Mouse (Mus musculus) urinary bladder, adult 18-20 months (tissue): ENCODE measurements around the gene Ptprm.

Experiments
- DNase-seq, 2 experiments: peaks; one replicate each; pipeline ENCODE4 v3.0.0; 2022; ENCODE audit warnings: low spot score in 2 of 2, mixed read lengths in 2 of 2

The Ptprm gene

DNA sequence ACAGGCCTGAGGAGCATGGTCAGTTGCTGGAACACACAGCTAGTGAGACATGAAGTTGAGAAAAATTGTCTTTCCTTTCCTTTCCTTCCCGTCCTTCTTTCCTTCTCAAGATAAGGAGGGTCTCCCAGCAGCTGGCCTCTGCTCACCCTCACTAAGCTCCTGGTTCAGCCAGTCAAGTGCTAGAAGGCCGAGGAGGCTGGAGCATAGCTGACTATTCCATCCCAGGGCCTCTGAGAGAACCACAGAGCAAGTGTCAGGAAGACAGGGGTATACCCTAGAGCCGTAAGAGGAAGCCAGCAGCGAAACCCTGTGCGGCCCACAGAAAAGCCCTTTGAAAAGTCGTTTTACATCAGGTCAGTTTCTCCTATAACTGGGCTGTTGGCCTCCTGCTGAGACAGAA is 624.3 kb downstream of the Ptprm start:
- no peak for DNase-seq

- no peak for DNase-seq
Measured at GRCm38 (mm10) chr17:66720992-66721351, 633.3 kb downstream of the Ptprm start.

DNA sequence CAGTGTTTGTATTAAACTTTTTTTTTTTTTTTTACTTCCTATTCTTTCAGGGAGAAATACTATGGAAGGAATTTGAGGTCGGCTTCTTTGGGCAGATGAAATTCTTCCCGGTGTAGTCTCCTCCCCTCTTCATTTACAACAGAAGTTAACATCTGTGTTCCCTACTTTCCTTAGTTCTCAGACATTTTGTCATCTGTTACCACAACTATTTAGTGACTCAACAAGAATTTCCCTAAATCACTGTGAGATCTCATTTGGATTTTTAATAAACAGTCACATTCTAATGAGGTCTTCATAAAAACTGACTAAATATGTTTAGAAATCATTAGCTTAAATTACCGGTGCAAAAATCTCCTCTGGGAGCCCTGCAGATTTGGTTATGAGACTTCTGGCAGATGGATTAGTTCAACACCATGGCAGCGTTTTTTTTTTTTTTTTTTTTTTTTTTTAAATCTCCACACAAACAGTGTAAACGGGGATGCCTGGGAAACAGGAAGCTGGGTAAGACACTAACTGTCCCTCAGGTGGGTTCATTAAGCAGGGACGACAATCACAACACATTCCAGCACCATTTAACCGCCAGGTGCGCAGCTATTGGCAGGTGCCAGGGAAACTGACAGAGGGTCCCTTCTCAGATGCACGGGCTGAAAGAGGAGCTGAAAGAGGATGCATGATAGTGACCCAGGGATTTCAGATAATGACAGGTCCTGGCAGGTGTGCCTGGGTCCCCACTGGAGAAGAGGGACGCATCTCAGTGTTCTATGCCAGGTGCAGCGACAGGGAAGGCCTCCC is 633.9 kb downstream of the Ptprm start:
- DNase-seq, result no peak

DNA sequence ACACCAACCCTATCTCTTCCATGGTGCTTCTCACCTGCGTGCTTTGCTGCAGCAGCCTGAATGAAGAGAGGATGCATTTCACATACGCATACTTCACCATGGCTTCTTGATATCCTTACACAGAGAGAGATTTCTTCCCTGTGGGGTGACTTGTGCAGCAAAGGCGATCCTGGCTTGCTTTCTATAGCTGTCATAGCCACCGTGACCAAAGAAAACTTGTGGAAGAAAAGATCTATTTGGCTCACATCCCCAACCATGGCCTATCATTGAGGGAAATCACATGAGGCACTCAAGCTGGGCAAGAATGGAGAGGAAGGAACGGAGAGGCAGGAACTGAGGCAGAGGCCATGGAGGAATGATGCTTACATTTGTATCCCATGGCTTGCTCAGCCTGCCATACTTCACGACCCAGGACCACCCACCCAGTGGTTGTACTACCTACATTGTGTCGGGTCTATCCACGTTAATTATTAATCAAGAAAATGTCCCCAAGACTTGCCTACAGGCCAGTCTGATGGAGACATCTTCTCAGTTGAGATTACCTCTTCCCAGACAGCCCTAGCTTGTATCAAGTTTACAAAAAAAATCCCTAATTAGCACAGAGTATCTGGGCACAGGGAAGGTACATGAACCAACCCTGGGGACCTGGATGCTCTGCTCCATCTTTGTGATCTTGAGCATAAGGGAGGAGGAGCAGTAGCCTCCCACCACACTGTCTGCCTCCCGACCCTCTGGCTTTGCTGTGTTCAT is 641.6 kb downstream of the Ptprm start:
- DNase-seq, result no peak

DNA sequence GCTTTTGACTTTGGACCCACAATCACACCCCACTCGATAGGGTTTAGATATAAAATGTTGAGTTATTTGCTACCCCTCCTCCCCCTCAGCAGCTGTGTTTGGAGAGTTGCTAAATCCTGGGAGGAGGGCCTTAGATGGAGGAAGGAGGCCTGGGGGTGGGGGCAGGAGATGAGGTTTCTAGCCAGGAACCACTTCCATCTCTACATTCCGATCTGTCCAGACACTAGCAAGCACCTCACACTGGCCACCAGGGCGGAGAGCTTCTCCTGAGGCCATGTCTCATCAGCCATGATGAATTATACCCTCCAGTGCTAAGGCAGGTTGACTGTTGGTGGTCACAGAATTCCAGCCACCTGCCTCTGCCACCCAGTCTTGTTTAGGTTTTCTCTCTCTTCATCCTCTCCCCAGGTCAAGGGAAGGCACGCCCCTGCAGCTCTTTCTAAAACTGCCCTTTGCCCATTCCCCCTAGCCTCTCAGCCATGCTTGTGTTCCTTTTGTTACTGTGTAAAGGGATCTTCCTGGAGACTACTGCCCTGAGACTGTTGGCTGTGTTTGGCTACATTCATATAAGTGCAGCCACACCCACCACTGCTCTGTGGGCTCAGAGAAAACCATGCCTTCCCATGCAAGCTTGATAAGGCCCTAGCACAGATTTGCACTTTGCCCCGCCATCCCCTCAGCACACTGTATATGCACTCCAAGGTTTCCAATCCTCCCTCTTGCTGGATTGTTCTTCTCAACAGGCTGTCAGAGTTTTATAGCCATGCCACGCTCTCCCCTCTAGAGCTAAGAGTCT is 642.8 kb downstream of the Ptprm start:
- no peak for DNase-seq

DNA sequence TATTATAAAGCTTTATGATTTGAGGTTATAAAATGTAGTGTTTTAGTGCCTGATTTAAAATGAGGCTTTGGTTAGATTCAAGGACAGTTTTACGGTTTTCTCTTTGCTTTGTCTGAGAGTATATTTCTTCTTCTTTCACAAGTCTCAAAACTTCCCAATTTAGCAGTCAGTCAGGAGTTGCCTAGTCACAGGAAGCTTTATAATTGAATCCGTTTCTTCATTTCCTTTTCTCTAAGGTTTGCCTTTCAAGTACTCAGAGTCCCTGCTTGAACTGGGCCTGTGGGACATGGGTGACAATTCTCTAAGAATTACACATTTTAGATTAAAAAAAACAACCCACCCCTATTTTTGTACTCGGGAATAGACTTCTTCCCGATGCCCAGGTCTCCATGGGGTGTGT is 643.7 kb downstream of the Ptprm start:
- DNase-seq, result no peak

DNA sequence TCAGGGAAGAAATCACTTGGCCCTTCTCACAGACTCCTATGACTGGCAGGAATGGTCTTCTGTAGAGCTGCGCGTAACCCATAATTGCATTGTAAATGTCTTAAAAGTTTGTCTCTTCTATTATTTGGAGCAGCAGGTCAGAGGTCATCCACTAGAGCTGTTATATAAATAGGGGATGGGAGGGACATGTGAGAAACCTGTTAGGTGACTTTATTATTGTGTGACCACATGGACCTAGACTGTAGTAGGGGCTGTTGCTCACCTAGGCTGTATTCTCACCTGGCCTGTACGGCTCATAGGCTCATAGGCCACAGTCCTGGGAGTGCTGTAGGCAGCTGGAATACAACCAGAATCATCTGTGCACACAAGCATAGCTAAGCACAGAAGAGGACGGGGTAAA is 645.5 kb downstream of the Ptprm start:
- DNase-seq, result no peak

- DNase-seq, result no peak
Measured at GRCm38 (mm10) chr17:66707684-66708083, 646.6 kb downstream of the Ptprm start.

- no peak for DNase-seq
Measured at GRCm38 (mm10) chr17:66701358-66702184, 652.7 kb downstream of the Ptprm start.

GRCm38 (mm10) chr17:66699896-66700295 is 654.4 kb downstream of the Ptprm start:
- no peak for DNase-seq

- no peak for DNase-seq
Measured at GRCm38 (mm10) chr17:66697650-66698049, 656.6 kb downstream of the Ptprm start.

DNA sequence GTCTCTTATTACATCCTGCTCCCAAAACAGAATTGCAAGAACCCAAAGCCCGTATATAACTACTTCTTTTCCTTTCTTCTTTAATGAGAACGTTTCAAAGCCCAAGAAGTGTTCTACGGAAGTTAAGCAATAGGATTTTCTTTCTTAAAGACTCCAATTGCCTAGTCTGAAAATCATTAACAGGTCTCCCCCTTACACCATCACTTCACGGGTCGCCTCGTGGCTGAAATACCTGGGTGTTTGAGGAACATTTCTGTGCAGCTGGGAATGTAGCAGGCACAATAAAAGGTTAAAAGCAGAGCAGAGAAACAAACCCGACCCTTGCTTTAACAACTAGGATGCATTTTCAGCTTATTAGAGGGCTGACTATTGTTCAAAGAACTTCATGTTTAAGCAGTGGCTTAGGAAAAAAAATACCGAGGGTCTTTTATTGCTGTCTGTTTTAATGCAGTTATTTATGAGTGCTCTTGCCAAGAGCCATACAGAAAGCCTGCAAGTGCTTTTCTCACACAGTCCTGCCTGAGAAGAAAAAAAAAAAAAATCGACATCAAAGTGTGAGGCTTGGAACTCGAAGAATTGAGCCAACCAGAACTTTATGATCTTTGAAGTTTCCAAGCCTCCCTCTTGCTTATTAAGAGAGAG is 657.6 kb downstream of the Ptprm start:
- DNase-seq, result no peak

GRCm38 (mm10) chr17:66694326-66694725 is 659.9 kb downstream of the Ptprm start:
- no peak for DNase-seq

DNA sequence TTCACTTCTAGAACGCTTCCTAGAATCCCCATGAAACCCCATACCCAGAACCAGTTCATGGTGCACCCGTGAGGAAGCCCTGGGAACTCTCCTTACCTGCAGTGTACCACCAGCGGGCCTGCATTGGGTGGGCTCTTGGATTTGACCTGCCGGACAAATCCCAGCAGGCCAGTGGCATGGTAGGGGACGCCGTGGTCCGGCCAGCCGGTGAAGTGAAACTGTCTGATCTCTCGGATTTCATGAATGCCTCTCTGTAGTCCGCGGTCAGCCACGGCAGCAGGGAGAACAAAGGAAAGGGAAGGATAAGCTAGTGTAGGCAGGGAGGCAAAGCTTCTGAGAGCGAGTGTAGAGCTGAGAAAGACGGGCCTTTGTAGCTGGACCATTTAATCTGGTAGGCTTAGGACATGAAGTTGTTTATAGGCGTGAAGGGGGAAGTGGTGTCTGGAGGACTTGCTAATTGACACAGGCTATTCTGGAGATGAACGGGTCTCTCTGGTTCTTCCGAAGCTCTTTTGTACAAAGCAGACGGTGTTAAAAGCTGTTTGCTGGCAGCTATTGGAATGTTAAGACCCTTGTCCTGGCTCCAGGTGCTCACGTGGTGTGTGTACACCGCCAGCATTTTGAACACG is 660.5 kb downstream of the Ptprm start:
- no peak for DNase-seq

GRCm38 (mm10) chr17:66692941-66693675 is 661.1 kb downstream of the Ptprm start:
- no peak for DNase-seq

GRCm38 (mm10) chr17:66688179-66688578 is 666.1 kb downstream of the Ptprm start:
- DNase-seq, result no peak

GRCm38 (mm10) chr17:66687543-66687942 is 666.7 kb downstream of the Ptprm start:
- DNase-seq, result no peak

DNA sequence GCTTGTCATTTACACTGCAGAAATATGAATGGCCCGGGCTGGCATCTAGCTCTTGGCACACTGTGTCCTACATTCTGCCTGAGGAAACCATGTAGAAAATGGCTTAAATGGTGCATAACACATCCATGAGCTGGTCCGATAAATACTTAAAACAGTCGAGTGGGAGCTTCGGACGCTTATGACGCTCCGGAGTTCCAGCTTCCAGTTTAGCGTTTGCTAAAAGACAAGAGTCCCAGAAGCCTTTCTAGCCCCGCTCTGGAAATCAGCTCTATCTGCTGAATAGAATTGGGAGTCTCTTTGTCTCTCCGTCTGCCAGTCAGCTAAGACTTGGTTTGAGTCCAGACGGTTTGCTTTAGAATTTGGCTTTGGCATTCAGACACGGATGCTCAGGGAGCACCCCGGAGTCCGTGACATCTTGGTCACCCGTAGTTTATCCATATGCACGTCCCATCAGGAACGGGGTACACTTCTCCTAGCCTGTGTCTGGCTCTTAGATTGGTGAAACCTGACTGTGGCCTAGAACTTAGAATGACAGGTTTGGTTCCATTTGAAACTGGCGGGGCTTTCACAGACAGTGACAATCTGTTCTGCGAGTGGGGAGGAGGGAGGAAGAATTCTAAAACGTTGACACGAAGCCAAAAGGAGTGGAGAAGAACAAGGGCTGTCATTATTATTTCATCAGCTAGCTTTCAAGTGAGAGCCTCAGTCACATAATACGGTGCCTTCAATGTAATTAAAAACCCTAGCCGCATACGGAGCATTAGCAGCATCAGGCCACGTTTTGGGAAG is 667.4 kb downstream of the Ptprm start:
- DNase-seq, result no peak

DNA sequence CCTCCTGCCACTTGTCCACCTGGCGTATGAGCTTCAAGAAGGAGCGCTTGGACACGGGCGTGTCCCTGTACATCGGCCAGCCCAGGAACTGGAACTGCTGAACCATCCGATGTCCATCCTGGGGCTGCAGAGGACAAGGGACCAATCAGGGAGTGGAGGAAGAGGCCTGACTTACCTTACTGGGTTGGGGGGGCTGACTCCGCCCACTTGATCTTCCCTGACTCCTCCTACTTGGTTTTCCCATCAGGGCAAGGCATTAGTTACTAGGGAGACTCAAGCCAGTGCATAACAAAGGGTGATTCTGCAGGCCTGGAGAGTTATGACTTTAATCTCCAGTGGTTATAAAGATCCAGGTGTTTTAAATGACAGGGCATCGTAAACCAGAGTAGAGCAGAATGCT is 670.8 kb downstream of the Ptprm start:
- no peak for DNase-seq
